Mouse (Mus musculus) testis, adult 2 months (tissue): Measurements from ENCODE around the gene Hmbs.

Experiments
- CTCF ChIP-seq: fragments of 200-500 bp; IDR thresholded peaks from 2 replicates; pipeline ENCODE4 v1.5.1; 2012; ENCODE audit warnings: low read depth, mild to moderate bottlenecking, inconsistent platforms, low read length, moderate library complexity; ENCODE audit not compliant: control insufficient read depth, insufficient read depth, insufficient replicate concordance
- POLR2A ChIP-seq: fragments of 200-500 bp; IDR thresholded peaks from 2 replicates; pipeline ENCODE4 v1.6.1; 2012; ENCODE audit warnings: low read depth, mild to moderate bottlenecking, inconsistent platforms, low read length, moderate library complexity; ENCODE audit not compliant: control insufficient read depth

DNA sequence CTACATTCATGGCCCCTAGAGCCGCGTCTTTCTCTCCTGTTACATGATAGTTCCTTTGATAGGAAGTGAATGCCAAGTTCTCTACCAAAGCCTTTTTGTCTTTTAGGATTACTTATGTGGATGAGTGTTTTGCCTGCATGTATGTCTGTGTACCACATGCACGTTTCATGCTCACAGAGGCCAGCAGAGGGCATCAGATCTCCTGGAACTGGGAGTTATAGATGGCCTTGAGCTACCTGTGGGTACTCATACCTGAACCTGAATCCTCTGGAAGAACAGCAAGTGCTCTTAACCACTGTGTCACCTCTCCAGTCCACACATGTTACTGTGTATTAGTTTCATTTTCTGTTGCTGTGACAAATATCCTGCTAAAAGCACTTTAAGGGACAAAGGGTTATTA lies 51.5 kb downstream of the Hmbs start:
- TF ChIP-seq POLR2A (no peak), CTCF (no peak)
